Mouse (Mus musculus): ENCODE measurements at regions not wholly inside any gene's neighbourhood (a gene's known extent, or its start where the extent isn't known, plus 50 kb on each side); places are given as distances from the start of the nearest gene placed in this dataset.

GRCm38 (mm10) chr4:71226653-71227052, 531.1 kb downstream of the Gm11232 start:
- TF ChIP-seq MAX (IDR thresholded peaks at IDR 0.05; ENCODE audit: low read depth): no peak
- TF ChIP-seq POLR2AphosphoS2 (IDR thresholded peaks at IDR 0.05; ENCODE audit: insufficient read length, low read depth): no peak
- TF ChIP-seq USF1 (IDR thresholded peaks at IDR 0.05; ENCODE audit: low read depth): no peak
- TF ChIP-seq POLR2A (IDR thresholded peaks at IDR 0.05; ENCODE audit: insufficient read length, low read depth): no peak
- no peak for TF ChIP-seq E2F4 (IDR thresholded peaks at IDR 0.05; ENCODE audit: insufficient read depth)
- no peak for TF ChIP-seq TCF3 (IDR thresholded peaks at IDR 0.05; ENCODE audit: insufficient read length, low read depth)
- no peak for TF ChIP-seq MYOD1 (IDR thresholded peaks at IDR 0.05; ENCODE audit: control insufficient read depth in 1 of 3, insufficient read length in 2 of 3, low read depth in 2 of 3)
- TF ChIP-seq CEBPB (IDR thresholded peaks at IDR 0.05; ENCODE audit: insufficient read depth, poor library complexity, severe bottlenecking): no peak
- TF ChIP-seq MYOG (IDR thresholded peaks at IDR 0.05; ENCODE audit: control insufficient read depth in 1 of 3, insufficient read depth in 1 of 3, insufficient read length in 2 of 3, low read depth in 2 of 3): no peak
- no peak for TF ChIP-seq REST (IDR thresholded peaks at IDR 0.05; ENCODE audit: insufficient read depth, insufficient read length)

Data from myocyte (in vitro differentiated cells).